Comparison of ENCODE assay signal across 10 mouse cellular contexts in the genomic region with DNA sequence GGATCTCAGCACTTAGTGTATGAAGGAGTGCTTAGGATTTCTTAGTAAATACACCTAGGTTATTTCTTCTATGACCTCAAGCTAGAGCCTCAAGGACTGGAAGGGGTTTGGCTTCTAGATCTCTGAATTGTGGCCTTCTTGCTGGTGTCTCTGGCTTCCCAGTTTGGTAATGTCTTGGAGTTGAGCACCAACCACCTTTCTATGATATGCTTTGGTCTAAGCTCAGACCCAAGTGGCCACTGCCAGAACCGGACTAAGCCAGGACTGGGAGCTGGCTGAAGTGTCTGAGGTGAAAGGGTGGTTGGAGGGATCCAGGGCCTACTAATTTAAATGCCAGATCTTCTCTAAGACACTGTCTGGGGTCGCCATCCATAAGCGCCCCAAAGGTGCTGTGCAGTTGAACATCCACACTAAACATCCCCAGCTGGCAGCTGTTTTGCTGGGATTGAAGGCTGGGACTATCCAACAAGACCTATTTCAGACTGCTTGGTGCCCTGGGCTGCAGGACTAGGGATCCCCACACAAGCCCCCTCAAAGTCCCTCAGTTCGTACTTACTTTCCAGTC. TPM values are rescaled to one million over a fixed set of nuclear protein-coding genes. Genes with fewer than 3 reads are reported as not detected.
DNase-seq lines count a peak whose midpoint lies in the region; ATAC-seq lines count a peak whose summit lies in the region.
"Had no signal": no experiment of that assay in that cellular context is flagged by ENCODE, and none has a peak within 500 bp of the region (broad histone marks: within the 10 kb centered on the region; RNA-seq: fewer than 3 reads in every experiment).

No protein-coding gene starts in this region.

- H3K9ac ChIP-seq in intestine, embryonic 15.5 days = no peak overlapping the region
- H3K9ac ChIP-seq in midbrain, embryonic 11.5 days (ENCODE audit: low read length) = peak overlapping the region; percentile 53; the same call in 1 of the 2 replicates

- peak; percentile 6 for DNase-seq in adrenal gland, postnatal 25 days
- peak; percentile 35 for DNase-seq in embryonic facial prominence, embryonic 10.5 days (ENCODE audit: low spot score)
- DNase-seq in midbrain, embryonic 11.5 days (ENCODE audit: low spot score, missing footprints) = peak; percentile 88
- no peak for DNase-seq in thymus, postnatal 4 days
- DNase-seq in urinary bladder, postnatal 10 days (ENCODE audit: low spot score) = no peak
- no peak for DNase-seq in natural killer cell, adult 2 months (ENCODE audit: low spot score in 2 of 2)
- no peak for DNase-seq in frontal cortex, postnatal 10 days (ENCODE audit: low spot score in 2 of 2)
- DNase-seq: thymus, adult 18-20 months had no signal

- ATAC-seq in intestine, embryonic 15.5 days = no peak
- no peak for ATAC-seq in midbrain, embryonic 11.5 days (ENCODE audit: low FRiP score)
- ATAC-seq: inflammation-experienced regulatory T-cells, adult 6 months had no signal

- no peaks in the 10 kb centered on the region for H3K9me3 ChIP-seq in embryonic facial prominence, embryonic 10.5 days
- no peaks in the 10 kb centered on the region for H3K9me3 ChIP-seq in intestine, embryonic 15.5 days
- H3K9me3 ChIP-seq in midbrain, embryonic 11.5 days (ENCODE audit: control insufficient read depth, low read length) = no peaks in the 10 kb centered on the region

- 20% methylated on average over 4 of the region's 4 CpGs for WGBS in embryonic facial prominence, embryonic 10.5 days
- WGBS in intestine, embryonic 15.5 days = 76% methylated on average over 4 of the region's 4 CpGs
- WGBS in midbrain, embryonic 11.5 days = 36% methylated on average over 4 of the region's 4 CpGs

- H3K27ac ChIP-seq in embryonic facial prominence, embryonic 10.5 days (replicated peaks) = no peak overlapping the region
- H3K27ac ChIP-seq in intestine, embryonic 15.5 days = no peak overlapping the region
- H3K27ac ChIP-seq in midbrain, embryonic 11.5 days (ENCODE audit: low read depth, low read length) = no peak overlapping the region

- no peaks in the 10 kb centered on the region for H3K36me3 ChIP-seq in embryonic facial prominence, embryonic 10.5 days (replicated peaks)
- no peaks in the 10 kb centered on the region for H3K36me3 ChIP-seq in intestine, embryonic 15.5 days
- H3K36me3 ChIP-seq in midbrain, embryonic 11.5 days (ENCODE audit: control insufficient read depth, insufficient read depth, low read length) = no peaks in the 10 kb centered on the region

- H3K4me1 ChIP-seq in embryonic facial prominence, embryonic 10.5 days = peaks cover 69% of the 10 kb centered on the region
- peaks cover 23% of the 10 kb centered on the region for H3K4me1 ChIP-seq in intestine, embryonic 15.5 days (replicated peaks)
- peaks cover 28% of the 10 kb centered on the region for H3K4me1 ChIP-seq in midbrain, embryonic 11.5 days (ENCODE audit: control insufficient read depth, insufficient read depth, low read length)

- peak overlapping the region; percentile 85 for H3K4me3 ChIP-seq in embryonic facial prominence, embryonic 10.5 days
- no peak overlapping the region for H3K4me3 ChIP-seq in intestine, embryonic 15.5 days (replicated peaks)
- peak overlapping the region; percentile 33 for H3K4me3 ChIP-seq in midbrain, embryonic 11.5 days (ENCODE audit: low read depth, low read length)

- peaks cover 90% of the 10 kb centered on the region for H3K27me3 ChIP-seq in embryonic facial prominence, embryonic 10.5 days (replicated peaks; ENCODE audit: low read depth, poor library complexity, severe bottlenecking)
- no peaks in the 10 kb centered on the region for H3K27me3 ChIP-seq in intestine, embryonic 15.5 days (replicated peaks)
- peaks cover 16% of the 10 kb centered on the region for H3K27me3 ChIP-seq in midbrain, embryonic 11.5 days (ENCODE audit: control insufficient read depth, insufficient read depth, low read length)

- peak overlapping the region; percentile 87 for H3K4me2 ChIP-seq in intestine, embryonic 15.5 days (replicated peaks)
- peak overlapping the region; percentile 87 for H3K4me2 ChIP-seq in midbrain, embryonic 11.5 days

RNA-seq across cellular contexts. Expression of a gene that starts 3.0 kb away (rescaled TPM):
- total RNA-seq in adrenal gland, postnatal 25 days (2021) = 27.5 and 33.3 TPM in 2 replicates
- 9.7 and 12.5 TPM in 2 replicates for polyA plus RNA-seq in embryonic facial prominence, embryonic 10.5 days (2016; fragmentation: Nextera tagmentation; extraction: Ambion mirVana)
- polyA plus RNA-seq in intestine, embryonic 15.5 days (2015; fragmentation: Nextera tagmentation; extraction: Ambion mirVana) = 14.2 and 16.5 TPM in 2 replicates
- polyA plus RNA-seq in midbrain, embryonic 11.5 days (2014; fragmentation: Nextera tagmentation; extraction: Ambion mirVana) = 6.2 and 7.5 TPM in 2 replicates
- polyA plus RNA-seq: inflammation-experienced regulatory T-cells, adult 6 months had no signal

RNA-seq across cellular contexts. Expression of a gene that starts 27.1 kb away (rescaled TPM):
- total RNA-seq in adrenal gland, postnatal 25 days (2021) = 5.0 and 5.6 TPM in 2 replicates
- 0.85 and 0.88 TPM in 2 replicates for polyA plus RNA-seq in embryonic facial prominence, embryonic 10.5 days (2016; fragmentation: Nextera tagmentation; extraction: Ambion mirVana)
- 0.71 and 0.87 TPM in 2 replicates for polyA plus RNA-seq in intestine, embryonic 15.5 days (2015; fragmentation: Nextera tagmentation; extraction: Ambion mirVana)
- 0.23 and 0.34 TPM in 2 replicates for polyA plus RNA-seq in midbrain, embryonic 11.5 days (2014; fragmentation: Nextera tagmentation; extraction: Ambion mirVana)
- polyA plus RNA-seq: inflammation-experienced regulatory T-cells, adult 6 months had no signal

Comparison
In these comparisons a context has a peak if more than half of its experiments do, and no peak if none do; other contexts are left out.
1. DNase-seq: peak in adrenal gland, postnatal 25 days (single experiment), embryonic facial prominence, embryonic 10.5 days (single experiment) and midbrain, embryonic 11.5 days (single experiment); none in thymus, postnatal 4 days (single experiment), urinary bladder, postnatal 10 days (single experiment), natural killer cell, adult 2 months (0 of 2) and frontal cortex, postnatal 10 days (0 of 2).